Mouse (Mus musculus) spleen, adult 2 months (tissue): Measurements from ENCODE around the gene Flywch2. TPM values are rescaled to one million over a fixed set of nuclear protein-coding genes. Genes with fewer than 3 reads are reported as not detected.

Source experiments
- DNase-seq, 2 experiments: peaks; one replicate each; pipeline versions ENCODE4 v3.0.0 to v3.0.0-alpha.2; 2012 to 2021; ENCODE audit warnings: low spot score in 2 of 2, low read depth in 1 of 2
- H3K27ac ChIP-seq: fragments of 200-500 bp; 2 replicates; pipeline ENCODE4 v1.5.1; 2012; ENCODE audit warnings: low read length, inconsistent platforms; ENCODE audit not compliant: insufficient read depth
- H3K27me3 ChIP-seq: fragments of 200-500 bp; 2 replicates; pipeline ENCODE4 v1.6.1; 2012; ENCODE audit warnings: mild to moderate bottlenecking, moderate library complexity, low read length, inconsistent platforms; ENCODE audit not compliant: control insufficient read depth, insufficient read depth
- H3K36me3 ChIP-seq: fragments of 200-500 bp; 2 replicates; pipeline ENCODE4 v1.6.1; 2012; ENCODE audit warnings: mild to moderate bottlenecking, low read length, inconsistent platforms; ENCODE audit not compliant: control insufficient read depth, insufficient read depth
- H3K4me1 ChIP-seq: fragments of 200-500 bp; 2 replicates; pipeline ENCODE4 v1.6.1; 2011; ENCODE audit warnings: inconsistent platforms; ENCODE audit not compliant: control insufficient read depth, insufficient read depth, insufficient read length
- H3K4me3 ChIP-seq: fragments of 200-500 bp; 2 replicates; pipeline ENCODE4 v1.5.1; 2011; ENCODE audit warnings: mild to moderate bottlenecking, inconsistent platforms; ENCODE audit not compliant: insufficient read depth, insufficient read length; ENCODE audit errors: extremely low read depth
- CTCF ChIP-seq: fragments of 200-500 bp; IDR thresholded peaks from 2 replicates; pipeline ENCODE4 v1.5.1; 2011; ENCODE audit warnings: mild to moderate bottlenecking, inconsistent platforms; ENCODE audit not compliant: insufficient read depth, insufficient read length, insufficient replicate concordance; ENCODE audit errors: extremely low read depth
- POLR2A ChIP-seq: fragments of 200-500 bp; IDR thresholded peaks from 2 replicates; pipeline ENCODE4 v1.6.1; 2011; ENCODE audit warnings: low read depth, low read length, inconsistent platforms
- WGBS: fragments of 180-500 bp; shearing (Covaris S2); methylation state at CpG from one replicate; pipeline ENCODE4 v1.1.7; 2018; 5-methylcytosine and 5-hydroxymethylcytosine counted together
- polyA plus RNA-seq: library from polyadenylated mRNA; depleted of rRNA; stranded (reverse); fragments of >200 nt; gene quantifications from 2 replicates; pipeline ENCODE4 v1.2.3, GENCODE M21; 2012

Gene Flywch2
- polyA plus RNA-seq, 1 experiment, result 1.4 TPM

- Histone ChIP-seq H3K4me3 (no peak overlapping the region), H3K36me3 (peaks cover 9% of the 10 kb centered on the region; the same call in 1 of the 2 replicates), H3K27me3 (no peaks in the 10 kb centered on the region), H3K27ac (no peak overlapping the region), H3K4me1 (no peaks in the 10 kb centered on the region)
- TF ChIP-seq CTCF (no peak), POLR2A (no peak)
- DNase-seq, result no peak
- WGBS, result 98% methylated on average over 8 of the region's 8 CpGs
Observed at GRCm38 (mm10) chr17:23758801-23759200, 27.1 kb downstream of the Flywch2 start.

- no peak overlapping the region for H3K27ac ChIP-seq
- no peaks in the 10 kb centered on the region for H3K27me3 ChIP-seq
- TF ChIP-seq POLR2A (no peak), CTCF (no peak)
- H3K36me3 ChIP-seq, result peaks cover 9% of the 10 kb centered on the region; the same call in 1 of the 2 replicates
- DNase-seq, result no peak
- no peaks in the 10 kb centered on the region for H3K4me1 ChIP-seq
- no peak overlapping the region for H3K4me3 ChIP-seq
- 91% methylated on average over 9 of the region's 9 CpGs for WGBS
Observed at GRCm38 (mm10) chr17:23757581-23757980, 28.3 kb downstream of the Flywch2 start.

GRCm38 (mm10) chr17:23755689-23756088 is 30.2 kb downstream of the Flywch2 start:
- DNase-seq, result no peak
- 81% methylated on average over 13 of the region's 13 CpGs for WGBS
- no peak overlapping the region for H3K27ac ChIP-seq

GRCm38 (mm10) chr17:23749400-23750191 is 36.3 kb downstream of the Flywch2 start:
- DNase-seq, result no peak
- WGBS, result 86% methylated on average over 11 of the region's 11 CpGs
- Histone ChIP-seq H3K36me3 (no peaks in the 10 kb centered on the region; the same call in 1 of the 2 replicates), H3K4me3 (no peak overlapping the region; the same call in 1 of the 2 replicates), H3K4me1 (peaks cover 11% of the 10 kb centered on the region; the same call in 1 of the 2 replicates), H3K27ac (no peak overlapping the region), H3K27me3 (peaks cover 12% of the 10 kb centered on the region; the same call in 1 of the 2 replicates)
- no peak for TF ChIP-seq POLR2A
- no peak for TF ChIP-seq CTCF

More at GRCm38 (mm10) chr17:23755689-23756088, 30.2 kb downstream of the Flywch2 start:
- Histone ChIP-seq H3K27me3 (no peaks in the 10 kb centered on the region), H3K36me3 (peaks cover 9% of the 10 kb centered on the region; the same call in 1 of the 2 replicates), H3K4me1 (no peaks in the 10 kb centered on the region), H3K4me3 (no peak overlapping the region)
- TF ChIP-seq CTCF, result no peak
- no peak for TF ChIP-seq POLR2A

GRCm38 (mm10) chr17:23748631-23749391 is 37.1 kb downstream of the Flywch2 start:
- no peak for TF ChIP-seq POLR2A
- peak; percentile 21; the same call in 1 of the 2 replicates for TF ChIP-seq CTCF
- 13% methylated on average over 10 of the region's 10 CpGs for WGBS
- H3K27me3 ChIP-seq, result peaks cover 12% of the 10 kb centered on the region; the same call in 1 of the 2 replicates
- H3K27ac ChIP-seq, result no peak overlapping the region
- peak; percentile 55 to 58 for DNase-seq
- no peaks in the 10 kb centered on the region; the same call in 1 of the 2 replicates for H3K36me3 ChIP-seq
- H3K4me1 ChIP-seq, result peaks cover 11% of the 10 kb centered on the region; the same call in 1 of the 2 replicates
- H3K4me3 ChIP-seq, result peak overlapping the region; percentile 45

GRCm38 (mm10) chr17:23748026-23748425 is 37.9 kb downstream of the Flywch2 start:
- Histone ChIP-seq H3K4me1 (peaks cover 11% of the 10 kb centered on the region; the same call in 1 of the 2 replicates), H3K27ac (no peak overlapping the region), H3K36me3 (no peaks in the 10 kb centered on the region), H3K4me3 (no peak overlapping the region), H3K27me3 (peaks cover 12% of the 10 kb centered on the region; the same call in 1 of the 2 replicates)
- no peak for TF ChIP-seq POLR2A
- no peak for TF ChIP-seq CTCF
- WGBS, result 18% methylated on average over 6 of the region's 6 CpGs
- DNase-seq, result peak; percentile 66 to 67
